Mouse (Mus musculus) lung, postnatal 10 days (tissue): ENCODE results near the gene Ifitm10.
A peak's percentile ranks its signal among the peaks of the same experiment; 100 is the strongest.

Experiments
- DNase-seq: peaks from one replicate; pipeline ENCODE4 v3.0.0; 2021

Ifitm10 gene

GRCm38 (mm10) chr7:142389961-142390650 lies 16.6 kb upstream of the Ifitm10 start:
- no peak for DNase-seq

GRCm38 (mm10) chr7:142388740-142389139 lies 15.2 kb upstream of the Ifitm10 start:
- no peak for DNase-seq

- no peak for DNase-seq
Observed at GRCm38 (mm10) chr7:142388198-142388597, 14.6 kb upstream of the Ifitm10 start.

GRCm38 (mm10) chr7:142387419-142388148 lies 14.0 kb upstream of the Ifitm10 start, which contains the start of gene Ctsd:
Ctsd (minus strand) TSS chr7:142388038.
- peak; percentile 99 for DNase-seq

GRCm38 (mm10) chr7:142386621-142387201 lies 13.2 kb upstream of the Ifitm10 start:
- DNase-seq = no peak

GRCm38 (mm10) chr7:142385742-142386403 lies 12.3 kb upstream of the Ifitm10 start:
- DNase-seq = no peak

GRCm38 (mm10) chr7:142384306-142384705 lies 10.8 kb upstream of the Ifitm10 start:
- DNase-seq = no peak

GRCm38 (mm10) chr7:142382567-142382966 lies 9.0 kb upstream of the Ifitm10 start, which contains the start of gene Gm49369:
Gm49369 (minus strand) TSS chr7:142382667.
- DNase-seq = no peak

GRCm38 (mm10) chr7:142381175-142381574 lies 7.6 kb upstream of the Ifitm10 start:
- no peak for DNase-seq

- DNase-seq = no peak
Observed at GRCm38 (mm10) chr7:142379186-142379585, 5.6 kb upstream of the Ifitm10 start.

GRCm38 (mm10) chr7:142377233-142377925 lies 3.8 kb upstream of the Ifitm10 start:
- no peak for DNase-seq

- DNase-seq = no peak
Observed at GRCm38 (mm10) chr7:142376096-142376495, 2.5 kb upstream of the Ifitm10 start.

- no peak for DNase-seq
Observed at GRCm38 (mm10) chr7:142375261-142375724, 1.7 kb upstream of the Ifitm10 start.

- DNase-seq = no peak
Observed at GRCm38 (mm10) chr7:142374413-142375015, 961 bp upstream of the Ifitm10 start.

GRCm38 (mm10) chr7:142373039-142373438 lies 514 bp downstream of the Ifitm10 start:
- DNase-seq = no peak

GRCm38 (mm10) chr7:142371768-142372661 lies 1.5 kb downstream of the Ifitm10 start:
- DNase-seq = peak; percentile 48

GRCm38 (mm10) chr7:142371398-142371767 lies 2.2 kb downstream of the Ifitm10 start:
- DNase-seq = no peak

- no peak for DNase-seq
Observed at GRCm38 (mm10) chr7:142370937-142371336, 2.6 kb downstream of the Ifitm10 start.

- DNase-seq = peak; percentile 67
Observed at GRCm38 (mm10) chr7:142369820-142370219, 3.7 kb downstream of the Ifitm10 start.

- no peak for DNase-seq
Observed at GRCm38 (mm10) chr7:142368856-142369255, 4.7 kb downstream of the Ifitm10 start.

- DNase-seq = no peak
Observed at GRCm38 (mm10) chr7:142363107-142363506, 10.4 kb downstream of the Ifitm10 start.
